Mouse (Mus musculus) forebrain, postnatal 0 days (tissue): ENCODE measurements around the gene Apoc4. TPM values are rescaled to one million over a fixed set of nuclear protein-coding genes. Genes with fewer than 3 reads are reported as not detected.
A peak's percentile ranks its signal among the peaks of the same experiment; 100 is the strongest.

Experiments
- ATAC-seq: fragments of 200-750 bp; cut with Nextera tagmentation; 2 replicates; pipeline ENCODE4 v1.8.0; 2017; ENCODE audit warnings: mild to moderate bottlenecking, moderate library complexity
- DNase-seq: peaks from one replicate; pipeline ENCODE4 v3.0.0-alpha.2; 2015
- H3K27ac ChIP-seq: fragments of 300-500 bp; sonication (generic); 2 replicates; pipeline ENCODE4 v1.5.1; 2014; ENCODE audit warnings: low read depth, mild to moderate bottlenecking, antibody characterized with exemption, low read length, moderate library complexity, mixed read lengths
- H3K27me3 ChIP-seq: fragments of 300-500 bp; sonication (generic); 2 replicates; pipeline ENCODE4 v1.6.1; 2014; ENCODE audit warnings: mild to moderate bottlenecking, low read length, mixed read lengths; ENCODE audit not compliant: insufficient read depth
- H3K36me3 ChIP-seq: fragments of 300-500 bp; sonication (generic); 2 replicates; pipeline ENCODE4 v1.6.1; 2014; ENCODE audit warnings: mild to moderate bottlenecking, moderate library complexity; ENCODE audit not compliant: insufficient read depth
- H3K4me1 ChIP-seq: fragments of 300-500 bp; sonication (generic); 2 replicates; pipeline ENCODE4 v1.6.1; 2014; ENCODE audit warnings: antibody characterized with exemption; ENCODE audit not compliant: insufficient read depth
- H3K4me2 ChIP-seq: fragments of 300-500 bp; sonication (generic); 2 replicates; pipeline ENCODE4 v1.6.1; 2014; ENCODE audit warnings: low read depth, mild to moderate bottlenecking, moderate library complexity
- H3K4me3 ChIP-seq: fragments of 300-500 bp; sonication (generic); 2 replicates; pipeline ENCODE4 v1.5.1; 2014; ENCODE audit warnings: low read depth, low read length, mixed read lengths
- H3K9ac ChIP-seq: fragments of 300-500 bp; sonication (generic); 2 replicates; pipeline ENCODE4 v1.6.1; 2014; ENCODE audit warnings: mild to moderate bottlenecking
- H3K9me3 ChIP-seq: fragments of 300-500 bp; sonication (generic); 2 replicates; pipeline ENCODE4 v1.6.1; 2016; ENCODE audit warnings: low read length
- CTCF ChIP-seq: sonication (generic); IDR thresholded peaks from 2 replicates; pipeline ENCODE4 v1.5.1; 2016; ENCODE audit warnings: antibody characterized with exemption, control low read depth, low read depth
- WGBS: fragments of 180-500 bp; shearing (Covaris S2); extraction: QIAGEN DNeasy Blood & Tissue Kit; methylation state at CpG from one replicate; pipeline ENCODE4 v1.1.7; 2014; 5-methylcytosine and 5-hydroxymethylcytosine counted together
- polyA plus RNA-seq: library from polyadenylated mRNA; unstranded; fragments of >200 nt; fragmentation: Nextera tagmentation; extraction: Ambion mirVana; gene quantifications from 2 replicates; pipeline ENCODE4 v1.2.1, GENCODE M21; 2015
- total RNA-seq: library from RNA; depleted of rRNA; stranded (reverse); fragments of >200 nt; gene quantifications from 2 replicates; pipeline ENCODE4 v1.2.3, GENCODE M21; 2014

The Apoc4 gene
- total and polyA plus RNA-seq, 2 experiments from 2014 or later: not detected

DNA sequence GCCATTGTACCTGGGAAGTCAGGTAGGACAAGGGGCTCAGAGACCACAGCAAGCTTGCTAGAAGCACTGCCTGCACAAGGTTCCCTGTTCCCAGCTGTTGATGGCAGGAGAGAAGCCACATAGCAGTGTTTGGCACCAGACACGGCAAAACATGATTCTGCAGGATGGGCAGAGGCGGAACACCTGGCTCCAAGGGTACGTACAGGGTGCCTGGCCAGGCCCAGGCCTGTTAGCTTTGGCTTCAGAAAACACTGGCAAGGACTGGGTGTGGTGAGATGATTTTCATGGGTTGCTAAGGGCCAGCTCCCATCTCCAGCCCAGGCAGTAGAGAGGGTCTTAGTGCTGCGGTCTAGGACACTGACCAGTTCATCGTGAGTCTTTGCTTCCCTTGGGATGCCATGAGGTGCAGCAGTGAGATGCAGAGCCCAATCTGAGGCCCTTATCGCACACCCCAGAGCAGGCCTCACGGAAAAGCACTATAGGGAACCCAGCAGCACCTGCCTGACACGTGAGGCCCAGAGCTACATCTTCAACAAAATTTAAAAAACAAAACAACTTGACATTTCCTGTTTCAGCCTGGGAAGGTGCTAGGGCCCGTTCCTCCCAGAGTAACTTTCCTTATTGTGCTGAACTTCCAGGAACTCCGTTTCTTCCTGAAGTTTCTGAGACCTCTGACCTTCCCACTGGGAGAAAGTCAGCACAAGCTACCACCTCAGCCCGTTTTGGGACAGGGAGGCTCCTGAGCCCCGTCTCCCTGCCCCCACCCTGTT lies 19.2 kb upstream of the Apoc4 start:
- Histone ChIP-seq H3K4me1 (no peaks in the 10 kb centered on the region), H3K27ac (peak overlapping the region; percentile 9; the same call in 1 of the 2 replicates), H3K27me3 (no peaks in the 10 kb centered on the region), H3K4me2 (no peak overlapping the region), H3K9me3 (no peaks in the 10 kb centered on the region), H3K4me3 (no peak overlapping the region), H3K36me3 (peaks cover 6% of the 10 kb centered on the region), H3K9ac (no peak overlapping the region)
- 63% methylated on average over 12 of the region's 12 CpGs for WGBS
- DNase-seq: no peak
- TF ChIP-seq CTCF: no peak
- ATAC-seq: no peak

DNA sequence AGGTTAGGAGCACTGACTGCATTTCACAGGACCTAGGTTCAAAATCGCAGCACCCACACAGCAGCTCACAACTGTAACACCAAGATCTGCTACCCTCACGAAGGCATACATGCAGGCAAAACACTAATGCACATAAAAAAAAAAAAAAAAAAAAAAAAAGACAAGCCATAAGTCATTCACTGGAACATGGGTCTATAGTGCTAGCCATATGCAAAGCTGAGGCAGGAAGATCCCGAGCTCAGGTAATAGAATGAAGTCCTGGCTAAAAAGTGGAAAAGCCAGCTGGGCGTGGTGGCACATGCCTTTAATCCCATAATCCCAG lies 18.5 kb upstream of the Apoc4 start:
- no peak for DNase-seq
- Histone ChIP-seq H3K9me3 (no peaks in the 10 kb centered on the region), H3K4me2 (no peak overlapping the region), H3K9ac (no peak overlapping the region), H3K4me3 (no peak overlapping the region), H3K27ac (no peak overlapping the region), H3K36me3 (peaks cover 6% of the 10 kb centered on the region), H3K27me3 (no peaks in the 10 kb centered on the region), H3K4me1 (no peaks in the 10 kb centered on the region)
- TF ChIP-seq CTCF: no peak
- no peak for ATAC-seq
- 82% methylated on average over 4 of the region's 4 CpGs for WGBS

DNA sequence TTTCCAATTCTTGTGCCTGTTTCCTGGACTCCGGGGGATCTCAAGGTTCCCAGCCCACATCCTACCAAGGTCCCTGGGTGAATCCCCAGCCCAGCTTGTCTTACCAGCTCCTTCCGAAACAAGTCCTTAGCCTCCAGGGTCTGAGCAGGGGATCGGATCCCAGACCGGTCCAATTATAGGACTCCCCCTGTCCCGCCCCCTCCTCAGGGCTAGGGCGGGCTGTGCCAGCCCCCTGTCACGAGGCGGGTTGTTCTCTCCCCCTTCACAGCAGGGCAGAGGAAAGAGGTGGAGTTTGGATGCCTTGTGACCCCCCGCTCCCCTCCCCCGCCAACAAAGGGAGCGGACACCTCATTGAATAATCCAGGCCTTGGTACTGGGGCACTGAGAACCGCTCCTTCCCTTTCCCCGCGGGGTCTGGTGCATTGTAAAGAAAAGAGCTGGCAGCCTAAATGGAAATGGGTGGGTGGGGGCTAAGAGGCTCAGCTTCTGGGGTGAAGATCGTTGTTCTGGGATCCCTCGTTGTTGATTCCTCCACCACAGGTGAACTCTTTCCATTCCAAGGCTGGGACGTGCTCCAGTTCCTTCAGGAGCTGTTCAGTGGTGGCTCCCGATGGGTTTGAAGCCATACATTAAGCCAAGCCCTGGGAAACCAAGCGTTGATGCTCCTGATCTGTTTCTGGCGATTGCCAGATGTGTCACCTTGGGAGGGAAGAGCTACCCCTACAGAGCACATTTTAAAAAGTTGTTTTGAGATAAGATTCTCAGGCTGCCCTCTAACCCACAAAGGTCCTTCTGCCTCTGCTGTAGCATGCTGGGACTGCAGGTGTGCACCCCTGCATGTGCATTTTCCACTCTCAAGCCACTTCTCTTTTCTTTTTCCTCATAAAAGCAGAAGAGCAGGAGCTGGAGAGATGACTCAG lies 17.9 kb upstream of the Apoc4 start, which contains the start of gene Apoe:
Apoe (minus strand) TSS at position 282 of the 920 bp plus-strand sequence.
- Histone ChIP-seq H3K4me1 (no peaks in the 10 kb centered on the region), H3K9ac (peak within 1 kb of the TSS; percentile 44), H3K4me2 (peak within 1 kb of the TSS; percentile 53), H3K9me3 (no peaks in the 10 kb centered on the region), H3K27me3 (no peaks in the 10 kb centered on the region), H3K27ac (peak within 1 kb of the TSS; percentile 50), H3K36me3 (peaks cover 6% of the 10 kb centered on the region), H3K4me3 (peak within 1 kb of the TSS; percentile 34)
- peak; percentile 11; the same call in 1 of the 2 replicates for TF ChIP-seq CTCF
- DNase-seq (peak; percentile 67), ATAC-seq (peak; percentile 77)
- WGBS: 1% methylated on average over 20 of the region's 20 CpGs

DNA sequence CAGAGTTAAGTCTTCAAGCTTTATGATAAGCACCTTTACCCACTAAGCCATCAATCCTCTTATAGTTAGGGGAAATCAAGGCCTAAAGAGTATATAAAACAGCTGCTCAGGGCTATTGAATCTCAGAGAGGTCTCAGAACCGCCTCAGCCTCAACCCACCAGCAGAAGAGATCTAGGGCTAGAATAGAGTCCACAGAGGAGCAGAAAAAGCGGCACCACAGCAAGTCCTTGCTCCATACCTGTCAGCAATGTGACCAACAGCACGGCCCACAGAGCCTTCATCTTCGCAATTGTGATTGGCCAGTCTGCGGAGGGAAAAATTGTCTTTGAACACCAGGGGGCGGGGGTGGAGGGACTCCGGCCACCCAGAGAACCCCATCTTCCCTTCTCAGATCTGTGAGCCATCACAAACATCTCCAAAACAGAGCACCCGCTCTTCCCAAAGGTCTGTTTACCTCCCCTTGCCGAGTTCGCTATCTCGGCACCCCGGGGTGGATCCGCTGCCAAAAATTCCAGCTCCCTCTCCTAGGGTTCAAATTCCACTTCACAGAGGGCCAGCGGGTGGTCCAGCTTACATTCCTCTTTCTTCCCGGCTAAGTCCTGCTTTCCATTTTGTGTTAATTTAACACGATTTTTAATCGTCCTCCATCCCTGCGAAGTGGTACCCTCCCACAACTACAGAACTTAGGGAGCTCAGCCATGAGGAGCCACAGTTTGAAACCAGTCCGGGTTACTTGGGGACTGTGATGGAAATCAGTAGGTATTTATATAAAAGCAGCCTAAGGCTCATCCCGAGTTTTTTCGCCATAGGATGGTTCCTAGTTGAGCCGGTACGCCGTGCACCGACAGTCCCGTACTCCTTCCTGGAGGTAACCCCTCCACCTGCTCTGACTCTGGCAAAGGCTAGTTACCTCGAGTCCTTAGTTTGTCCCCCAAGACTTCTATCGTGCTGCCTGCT lies 16.9 kb upstream of the Apoc4 start:
- Histone ChIP-seq H3K4me2 (peak overlapping the region; percentile 53), H3K9ac (peak overlapping the region; percentile 44), H3K27me3 (no peaks in the 10 kb centered on the region), H3K4me3 (peak overlapping the region; percentile 34), H3K27ac (peak overlapping the region; percentile 50), H3K4me1 (no peaks in the 10 kb centered on the region), H3K9me3 (no peaks in the 10 kb centered on the region), H3K36me3 (peaks cover 6% of the 10 kb centered on the region)
- DNase-seq: no peak
- 3% methylated on average over 28 of the region's 28 CpGs for WGBS
- peak; percentile 39 for TF ChIP-seq CTCF
- no peak for ATAC-seq

- no peak for TF ChIP-seq CTCF
- no peaks in the 10 kb centered on the region for H3K27me3 ChIP-seq
- H3K4me3 ChIP-seq: no peak overlapping the region
- H3K4me2 ChIP-seq: no peak overlapping the region
- H3K9ac ChIP-seq: no peak overlapping the region
- no peak overlapping the region for H3K27ac ChIP-seq
- ATAC-seq (no peak), DNase-seq (no peak)
- no peaks in the 10 kb centered on the region for H3K4me1 ChIP-seq
- no peaks in the 10 kb centered on the region for H3K9me3 ChIP-seq
- peaks cover 6% of the 10 kb centered on the region; the same call in 1 of the 2 replicates for H3K36me3 ChIP-seq
- 97% methylated on average over 34 of the region's 34 CpGs for WGBS
These were observed 15.1 kb upstream of the Apoc4 start for GRCm38 (mm10) chr7:19696336-19696873.

DNA sequence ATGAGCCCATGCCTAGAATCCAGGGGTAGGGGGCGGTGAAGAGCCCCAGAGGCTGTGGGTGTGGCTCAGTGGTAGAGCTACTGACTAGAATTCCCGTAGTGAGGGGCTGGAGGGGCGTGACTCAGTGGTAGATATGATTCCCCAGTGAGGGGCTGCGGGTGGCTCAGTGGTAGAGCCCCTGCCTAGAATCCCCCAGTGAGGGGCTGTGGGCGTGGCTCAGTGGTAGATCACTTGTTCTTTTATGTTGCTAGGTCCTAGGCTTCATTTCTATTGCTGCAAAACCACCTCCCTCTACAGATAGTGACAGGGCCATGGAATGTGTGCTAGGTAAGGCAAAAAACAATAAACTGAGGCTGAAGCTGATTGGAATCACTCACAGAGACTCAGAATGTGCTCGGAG lies 14.6 kb upstream of the Apoc4 start:
- Histone ChIP-seq H3K9ac (no peak overlapping the region), H3K36me3 (peaks cover 6% of the 10 kb centered on the region; the same call in 1 of the 2 replicates), H3K4me3 (no peak overlapping the region), H3K4me1 (no peaks in the 10 kb centered on the region), H3K27me3 (no peaks in the 10 kb centered on the region), H3K9me3 (no peaks in the 10 kb centered on the region), H3K27ac (no peak overlapping the region), H3K4me2 (no peak overlapping the region)
- 96% methylated on average over 6 of the region's 6 CpGs for WGBS
- ATAC-seq: no peak
- no peak for TF ChIP-seq CTCF
- no peak for DNase-seq
